Mouse (Mus musculus) CH12.LX (cell line): ENCODE data around the gene Catspere2. TPM values are rescaled to one million over a fixed set of nuclear protein-coding genes. Genes with fewer than 3 reads are reported as not detected.
A peak's percentile ranks its signal among the peaks of the same experiment; 100 is the strongest.
"Not testable (repeated sequence)": the region's sequence is repeated elsewhere in the genome, so short reads cannot be mapped to it uniquely, and the experiment has no call there.

Experiments used
- DNase-seq: peaks from one replicate; pipeline ENCODE4 v3.0.0-alpha.2; 2013; ENCODE audit errors: extremely low read depth
- H3K27ac ChIP-seq: 2 replicates; pipeline ENCODE4 v1.5.1; 2012; ENCODE audit warnings: low read depth, mild to moderate bottlenecking, control low read depth, moderate library complexity; ENCODE audit not compliant: insufficient read depth
- H3K27me3 ChIP-seq: replicated peaks from 2 replicates; pipeline ENCODE3; 2012; ENCODE audit warnings: inconsistent platforms
- H3K36me3 ChIP-seq, 2 experiments: replicated peaks in 1 of 2; 2 replicates each; pipeline versions ENCODE3 to v1.6.1; 2012; ENCODE audit warnings: inconsistent platforms in 1 of 2, low read length in 1 of 2, mild to moderate bottlenecking in 1 of 2, mixed read lengths in 1 of 2, moderate library complexity in 1 of 2; ENCODE audit not compliant: control insufficient read depth in 1 of 2, insufficient read depth in 1 of 2
- H3K4me1 ChIP-seq, 2 experiments: 2 replicates each; pipeline ENCODE4 v1.6.1; 2012; ENCODE audit warnings: inconsistent platforms in 1 of 2, moderate library complexity in 1 of 2; ENCODE audit not compliant: insufficient read depth in 2 of 2, control insufficient read depth in 1 of 2
- H3K4me2 ChIP-seq: 2 replicates; pipeline ENCODE4 v1.6.1; 2012; ENCODE audit warnings: low read depth, mild to moderate bottlenecking, control low read depth; ENCODE audit not compliant: poor library complexity, insufficient read depth, severe bottlenecking
- H3K4me3 ChIP-seq, 3 experiments: fragments of 150-350 bp in 1 of 3; sonication (generic) in 1 of 3; replicated peaks in 1 of 3; 2 replicates each; pipeline versions ENCODE3 to v1.5.1; 2011 to 2012; ENCODE audit warnings: low read depth in 2 of 3, low read length in 2 of 3, mild to moderate bottlenecking in 2 of 3, moderate library complexity in 2 of 3, control low read depth in 1 of 3, improper control_type of control experiment in 1 of 3, inconsistent platforms in 1 of 3, mixed read lengths in 1 of 3; ENCODE audit not compliant: poor library complexity in 1 of 3
- H3K79me2 ChIP-seq: replicated peaks from 2 replicates; pipeline ENCODE4 v1.6.1; 2012; ENCODE audit warnings: mild to moderate bottlenecking, moderate library complexity; ENCODE audit not compliant: control insufficient read depth, poor library complexity, insufficient read depth, severe bottlenecking; ENCODE audit errors: extremely low read depth
- H3K9ac ChIP-seq: 2 replicates; pipeline ENCODE4 v1.6.1; 2012; ENCODE audit warnings: low read depth, mild to moderate bottlenecking, control low read depth, moderate library complexity; ENCODE audit not compliant: insufficient read depth
- H3K9me3 ChIP-seq: replicated peaks from 2 replicates; pipeline ENCODE3; 2012; ENCODE audit warnings: low read length, inconsistent platforms, mixed read lengths
- CHD2 ChIP-seq: IDR thresholded peaks from 2 replicates; pipeline ENCODE4 v1.6.1; 2011; ENCODE audit warnings: low read length, improper control_type of control experiment
- CTCF ChIP-seq, 2 experiments: IDR thresholded peaks in 1 of 2; conservative IDR thresholded peaks in 1 of 2; 2 replicates each; pipeline ENCODE4 v1.5.1; 2011 to 2012; ENCODE audit warnings: low read depth in 2 of 2, low read length in 2 of 2, improper control_type of control experiment in 1 of 2, inconsistent platforms in 1 of 2, mild to moderate bottlenecking in 1 of 2, moderate library complexity in 1 of 2
- ELF1 ChIP-seq: IDR thresholded peaks from 2 replicates; pipeline ENCODE4 v1.6.1; 2014; ENCODE audit warnings: low read depth, mild to moderate bottlenecking, inconsistent platforms, low read length, improper control_type of control experiment
- EP300 ChIP-seq: IDR thresholded peaks from 2 replicates; pipeline ENCODE4 v1.6.1; 2011; ENCODE audit warnings: low read length, improper control_type of control experiment
- ETS1 ChIP-seq: conservative IDR thresholded peaks from 2 replicates; pipeline ENCODE4 v1.6.1; 2012; ENCODE audit warnings: low read depth, mild to moderate bottlenecking, inconsistent platforms, low read length, improper control_type of control experiment, moderate library complexity
- GABPA ChIP-seq: IDR thresholded peaks from 2 replicates; pipeline ENCODE4 v1.6.1; 2012; ENCODE audit warnings: low read depth, low read length, improper control_type of control experiment, inconsistent platforms; ENCODE audit not compliant: insufficient replicate concordance
- HCFC1 ChIP-seq: IDR thresholded peaks from 2 replicates; pipeline ENCODE4 v1.6.1; 2012; ENCODE audit warnings: low read depth, mild to moderate bottlenecking, inconsistent platforms, low read length, improper control_type of control experiment
- KAT2A ChIP-seq: IDR thresholded peaks from 2 replicates; pipeline ENCODE4 v1.6.1; 2012; ENCODE audit warnings: low read length, improper control_type of control experiment, inconsistent platforms; ENCODE audit not compliant: insufficient replicate concordance
- MAX ChIP-seq: IDR thresholded peaks from 2 replicates; pipeline ENCODE4 v1.6.1; 2011; ENCODE audit warnings: low read length, improper control_type of control experiment
- NELFE ChIP-seq: IDR thresholded peaks from 2 replicates; pipeline ENCODE4 v1.6.1; 2011; ENCODE audit warnings: low read depth, low read length, improper control_type of control experiment
- NRF1 ChIP-seq: IDR thresholded peaks from 2 replicates; pipeline ENCODE4 v1.6.1; 2014; ENCODE audit warnings: low read depth, mild to moderate bottlenecking, inconsistent platforms, low read length, improper control_type of control experiment, moderate library complexity
- RAD21 ChIP-seq: IDR thresholded peaks from 2 replicates; pipeline ENCODE4 v1.6.1; 2011; ENCODE audit warnings: low read depth, mild to moderate bottlenecking, low read length, improper control_type of control experiment, moderate library complexity
- RCOR1 ChIP-seq: conservative IDR thresholded peaks from 2 replicates; pipeline ENCODE4 v1.6.1; 2012; ENCODE audit warnings: low read depth, mild to moderate bottlenecking, inconsistent platforms, low read length, improper control_type of control experiment
- SIN3A ChIP-seq: IDR thresholded peaks from 2 replicates; pipeline ENCODE4 v1.6.1; 2012; ENCODE audit warnings: low read length, improper control_type of control experiment, inconsistent platforms
- SMC3 ChIP-seq: IDR thresholded peaks from 2 replicates; pipeline ENCODE4 v1.6.1; 2011; ENCODE audit warnings: low read depth, low read length, improper control_type of control experiment
- TBP ChIP-seq: conservative IDR thresholded peaks from 2 replicates; pipeline ENCODE4 v1.6.1; 2011; ENCODE audit warnings: low read depth, low read length, improper control_type of control experiment
- TCF12 ChIP-seq: IDR thresholded peaks from 2 replicates; pipeline ENCODE4 v1.6.1; 2014; ENCODE audit warnings: low read depth, mild to moderate bottlenecking, inconsistent platforms, low read length, improper control_type of control experiment
- USF2 ChIP-seq: conservative IDR thresholded peaks from 2 replicates; pipeline ENCODE4 v1.6.1; 2011; ENCODE audit warnings: low read depth, low read length, improper control_type of control experiment
- ZC3H11A ChIP-seq: IDR thresholded peaks from 2 replicates; pipeline ENCODE4 v1.6.1; 2012; ENCODE audit warnings: low read depth, mild to moderate bottlenecking, inconsistent platforms, low read length, improper control_type of control experiment
- ZNF384 ChIP-seq: IDR thresholded peaks from 2 replicates; pipeline ENCODE4 v1.6.1; 2012; ENCODE audit warnings: low read depth, low read length, improper control_type of control experiment, inconsistent platforms
- dilution Hi-C: fragments of 300-500 bp; cut with MboI; formaldehyde crosslinking; loops from 2 replicates; pipeline ENCODE4 v1.14.3; 2020; ENCODE audit warnings: low sequenced_read_pairs; ENCODE audit not compliant: extremely low pct_unique_long_range_greater_than_20kb, extremely low pct_ligation_motif_present
- in situ Hi-C: fragments of 300-500 bp; cut with MboI; formaldehyde crosslinking; loops from 3 replicates; pipeline ENCODE4 v1.14.3; 2019; ENCODE audit warnings: low sequenced_read_pairs, low pct_ligation_motif_present, low pct_unique_long_range_greater_than_20kb, mixed read lengths
- polyA plus RNA-seq: library from polyadenylated mRNA; unstranded; fragments of >175 nt; gene quantifications from 2 replicates; pipeline ENCODE4 v1.2.1, GENCODE M21; 2012; ENCODE audit warnings: low read depth; ENCODE audit not compliant: insufficient read length
- total RNA-seq, 2 experiments: library from RNA; depleted of rRNA; stranded (reverse); fragments of 300-350 nt in 1 of 2; fragments of >200 nt in 1 of 2; gene quantifications; 2 replicates each; pipeline ENCODE4 v1.2.3; 2012 to 2014

Gene Catspere2
- total and polyA plus RNA-seq, 3 experiments = not detected

GRCm38 (mm10) chr1:178134288-178134687, 151.1 kb downstream of the Catspere2 start:
- no peak overlapping the region for H3K4me3 ChIP-seq
- DNase-seq = no peak
- H3K4me1 ChIP-seq = no peaks in the 10 kb centered on the region
- no peak overlapping the region for H3K4me2 ChIP-seq
- H3K9ac ChIP-seq = no peak overlapping the region
- in situ Hi-C loops = no loop called here
- no peaks in the 10 kb centered on the region for H3K9me3 ChIP-seq
- no peaks in the 10 kb centered on the region for H3K79me2 ChIP-seq
- H3K36me3 ChIP-seq = no peaks in the 10 kb centered on the region
- H3K27me3 ChIP-seq = no peaks in the 10 kb centered on the region
- no peak for TF ChIP-seq ZC3H11A
- no peak for TF ChIP-seq USF2
- TF ChIP-seq ETS1 = no peak
- TF ChIP-seq CHD2 = no peak
- no peak for TF ChIP-seq ZNF384
- no peak for TF ChIP-seq KAT2A
- no peak for TF ChIP-seq NELFE
- TF ChIP-seq SIN3A = no peak
- TF ChIP-seq MAX = no peak
- TF ChIP-seq RCOR1 = no peak
- no peak for TF ChIP-seq HCFC1
- no peak for TF ChIP-seq NRF1
- TF ChIP-seq GABPA = no peak
- no peak for TF ChIP-seq ELF1
- no peak for TF ChIP-seq TBP
- TF ChIP-seq TCF12 = no peak
- TF ChIP-seq EP300 = no peak
- TF ChIP-seq, all 38 proteins: peak for 0
- dilution Hi-C loops = no loop called here
- no peak overlapping the region for H3K27ac ChIP-seq

- H3K4me3 ChIP-seq, H3K27me3 ChIP-seq, H3K9ac ChIP-seq, H3K4me1 ChIP-seq, H3K9me3 ChIP-seq, H3K36me3 ChIP-seq, H3K4me2 ChIP-seq, H3K79me2 ChIP-seq, dilution Hi-C loops, H3K27ac ChIP-seq, DNase-seq: not testable (repeated sequence)
- TF ChIP-seq RAD21 (peak; percentile 46), CTCF (conservative IDR thresholded peaks at IDR 0.05 in 1 of 2, IDR thresholded peaks at IDR 0.05 in 1 of 2; ENCODE audit: low read depth in 2 of 2, low read length in 2 of 2) (peak in 1 of 2 experiments; percentile 63; a peak in 2 of 4 replicates), SMC3 (peak; percentile 51)
- in situ Hi-C loops = loop anchor here (10.0 kb wide), 1 partner anchor 318 kb away; no protein-coding TSS in a partner anchor
Measured at GRCm38 (mm10) chr1:178146513-178146912, 163.3 kb downstream of the Catspere2 start.

- H3K27me3 ChIP-seq, H3K36me3 ChIP-seq, H3K4me2 ChIP-seq, H3K79me2 ChIP-seq, H3K9ac ChIP-seq, H3K9me3 ChIP-seq, H3K27ac ChIP-seq, DNase-seq, H3K4me1 ChIP-seq, dilution Hi-C loops, H3K4me3 ChIP-seq: not testable (repeated sequence)
- in situ Hi-C loops = loop anchor here (10.0 kb wide), 1 partner anchor 318 kb away; no protein-coding TSS in a partner anchor
Measured at GRCm38 (mm10) chr1:178146915-178147314, 163.7 kb downstream of the Catspere2 start.
